Mouse (Mus musculus): ENCODE results near the gene Olfr62. TPM values are rescaled to one million over a fixed set of nuclear protein-coding genes. Genes with fewer than 3 reads are reported as not detected.

Olfr62 gene
- polyA plus RNA-seq, 1 experiment from 2014 or later: not detected

DNA sequence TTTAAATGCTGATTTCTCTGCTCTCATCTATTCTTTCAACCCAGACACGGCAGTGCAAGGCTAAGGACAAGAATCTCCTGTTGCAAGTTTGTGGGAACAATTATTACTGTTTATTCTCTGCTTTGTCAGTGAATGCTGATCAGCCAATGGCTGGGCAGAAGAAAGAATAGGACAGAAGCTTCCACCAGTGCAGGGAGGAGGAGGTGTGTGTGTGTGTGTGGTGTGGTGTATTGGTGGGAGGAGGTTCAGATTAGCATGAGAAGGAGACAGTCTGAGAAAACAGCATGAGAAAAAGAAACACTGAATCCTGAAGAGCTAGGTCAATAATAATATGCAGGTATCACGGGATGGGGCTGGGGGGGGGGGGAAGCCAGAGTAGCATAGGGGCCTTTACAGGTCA lies 35.1 kb downstream of the Olfr62 start:
- no peak overlapping the region for H3K9ac ChIP-seq
- peaks cover 18% of the 10 kb centered on the region; the same call in 1 of the 2 replicates for H3K4me1 ChIP-seq
- H3K36me3 ChIP-seq: no peaks in the 10 kb centered on the region
- no peak overlapping the region for H3K4me2 ChIP-seq (replicated peaks)
- H3K4me3 ChIP-seq: no peak overlapping the region
- ATAC-seq (ENCODE audit: low FRiP score, low read depth): no peak
- WGBS: 47% methylated on average over 2 of the region's 2 CpGs
- no peaks in the 10 kb centered on the region for H3K9me3 ChIP-seq
- H3K27me3 ChIP-seq: no peaks in the 10 kb centered on the region
- no peak overlapping the region for H3K27ac ChIP-seq

DNA sequence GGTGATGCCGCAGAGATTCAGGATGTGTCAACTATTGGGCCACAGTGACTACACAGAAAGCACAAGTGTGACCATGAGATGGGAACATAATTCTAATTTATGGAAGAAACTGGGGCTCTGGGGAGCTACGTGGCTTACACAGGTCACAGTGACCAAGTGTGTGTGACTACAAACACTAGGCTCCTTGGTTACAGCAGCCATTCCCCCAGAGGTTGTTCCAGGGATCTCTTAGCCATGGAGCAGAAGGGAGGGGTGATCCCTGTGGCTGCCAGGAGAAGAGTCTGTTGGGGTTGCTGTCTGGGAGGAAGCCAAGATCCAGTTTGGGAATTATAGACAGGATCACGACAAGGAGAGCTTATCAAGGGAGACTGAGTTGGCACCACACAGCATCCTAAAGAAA lies 44.5 kb downstream of the Olfr62 start, which contains the start of gene Olfr1341:
Olfr1341 (plus strand) TSS at position 301 of the 400 bp plus-strand sequence.
- no peaks in the 10 kb centered on the region for H3K4me1 ChIP-seq
- no peak within 1 kb of the TSS for H3K4me3 ChIP-seq
- H3K9me3 ChIP-seq: no peaks in the 10 kb centered on the region
- H3K27me3 ChIP-seq: no peaks in the 10 kb centered on the region
- H3K36me3 ChIP-seq: no peaks in the 10 kb centered on the region
- H3K9ac ChIP-seq: no peak within 1 kb of the TSS
- H3K27ac ChIP-seq: no peak within 1 kb of the TSS
- H3K4me2 ChIP-seq (replicated peaks): no peak within 1 kb of the TSS
- ATAC-seq (ENCODE audit: low FRiP score, low read depth): no peak
- WGBS: 81% methylated on average over 3 of the region's 3 CpGs

DNA sequence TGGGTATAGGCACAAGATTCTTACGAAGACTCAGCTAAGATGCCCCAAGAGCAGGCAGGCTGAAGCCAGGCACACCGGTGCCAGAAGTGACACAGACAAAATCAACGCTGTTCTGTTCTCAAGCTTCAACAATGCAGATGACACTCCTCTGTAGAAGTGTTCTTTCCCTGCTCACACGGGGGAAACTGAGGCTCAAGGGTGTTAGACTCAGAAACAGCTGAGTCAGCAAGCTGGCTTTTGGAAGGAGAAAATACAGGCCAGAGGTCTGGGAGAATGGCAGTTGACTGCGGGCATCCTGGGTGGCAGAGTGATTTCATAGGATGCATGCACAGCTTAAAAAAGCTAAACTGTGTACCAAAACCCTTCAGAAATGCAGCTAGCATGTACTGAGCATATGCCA lies 49.3 kb downstream of the Olfr62 start:
- H3K9me3 ChIP-seq: no peaks in the 10 kb centered on the region
- H3K4me1 ChIP-seq: no peaks in the 10 kb centered on the region
- H3K36me3 ChIP-seq: no peaks in the 10 kb centered on the region
- H3K4me2 ChIP-seq (replicated peaks): no peak overlapping the region
- no peak for ATAC-seq (ENCODE audit: low FRiP score, low read depth)
- no peaks in the 10 kb centered on the region for H3K27me3 ChIP-seq
- no peak overlapping the region for H3K4me3 ChIP-seq
- no peak overlapping the region for H3K9ac ChIP-seq
- no peak overlapping the region for H3K27ac ChIP-seq
- 84% methylated on average over 5 of the region's 5 CpGs for WGBS

- no peaks in the 10 kb centered on the region for H3K4me1 ChIP-seq
- H3K9me3 ChIP-seq: no peaks in the 10 kb centered on the region
- no peak overlapping the region for H3K4me2 ChIP-seq (replicated peaks)
- H3K36me3 ChIP-seq: no peaks in the 10 kb centered on the region
- H3K4me3 ChIP-seq: no peak overlapping the region
- ATAC-seq (ENCODE audit: low FRiP score, low read depth): no peak
- 42% methylated on average over 1 of the region's 1 CpGs for WGBS
- H3K27ac ChIP-seq: no peak overlapping the region
- no peaks in the 10 kb centered on the region for H3K27me3 ChIP-seq
- H3K9ac ChIP-seq: no peak overlapping the region
These were observed 52.9 kb downstream of the Olfr62 start for GRCm38 (mm10) chr4:118711656-118712055.

Other genes with a start within 250 kb of the Olfr62 start
- gene Szt2, start 249.7 kb upstream of the Olfr62 start, polyA plus RNA-seq (2015; fragmentation: Nextera tagmentation; extraction: Ambion mirVana): 8.8 and 10.6 TPM in 2 replicates
- gene Med8, start 249.6 kb upstream of the Olfr62 start, polyA plus RNA-seq (2015; fragmentation: Nextera tagmentation; extraction: Ambion mirVana): 108 and 116 TPM in 2 replicates
- 66.3 and 66.5 TPM in 2 replicates for gene Elovl1, start 230.9 kb upstream of the Olfr62 start, polyA plus RNA-seq (2015; fragmentation: Nextera tagmentation; extraction: Ambion mirVana)
- 221 and 238 TPM in 2 replicates for gene Cdc20, start 221.6 kb upstream of the Olfr62 start, polyA plus RNA-seq (2015; fragmentation: Nextera tagmentation; extraction: Ambion mirVana)
- gene Mpl, start 201.4 kb upstream of the Olfr62 start, polyA plus RNA-seq (2015; fragmentation: Nextera tagmentation; extraction: Ambion mirVana): 0.33 and 0.46 TPM in 2 replicates
- gene Tie1, start 168.9 kb upstream of the Olfr62 start, polyA plus RNA-seq (2015; fragmentation: Nextera tagmentation; extraction: Ambion mirVana): 21.5 and 22.8 TPM in 2 replicates
- 1.0 and 2.0 TPM in 2 replicates for gene 2610528J11Rik, start 132.0 kb upstream of the Olfr62 start, polyA plus RNA-seq (2015; fragmentation: Nextera tagmentation; extraction: Ambion mirVana)
- gene Tmem125, start 114.9 kb upstream of the Olfr62 start, polyA plus RNA-seq (2015; fragmentation: Nextera tagmentation; extraction: Ambion mirVana): 1.8 and 2.0 TPM in 2 replicates
- gene Cfap57, start 38.2 kb upstream of the Olfr62 start, polyA plus RNA-seq (2015; fragmentation: Nextera tagmentation; extraction: Ambion mirVana): 0.13 and 0.31 TPM in 2 replicates
- gene Ebna1bp2, start 38.2 kb upstream of the Olfr62 start, polyA plus RNA-seq (2015; fragmentation: Nextera tagmentation; extraction: Ambion mirVana): 130 and 134 TPM in 2 replicates
- gene Olfr1342, start 33.8 kb downstream of the Olfr62 start, polyA plus RNA-seq (2015; fragmentation: Nextera tagmentation; extraction: Ambion mirVana): 0.11 and 0.14 TPM in 2 replicates
- gene Olfr1341, start 44.6 kb downstream of the Olfr62 start, polyA plus RNA-seq (2015; fragmentation: Nextera tagmentation; extraction: Ambion mirVana): not detected in 2 replicates
- gene Olfr1340, start 61.2 kb downstream of the Olfr62 start, polyA plus RNA-seq (2015; fragmentation: Nextera tagmentation; extraction: Ambion mirVana): not detected in 2 replicates
- gene Olfr1339, start 73.2 kb downstream of the Olfr62 start, polyA plus RNA-seq (2015; fragmentation: Nextera tagmentation; extraction: Ambion mirVana): not detected in 2 replicates
- gene Olfr1338, start 99.8 kb downstream of the Olfr62 start, polyA plus RNA-seq (2015; fragmentation: Nextera tagmentation; extraction: Ambion mirVana): not detected in 2 replicates
- not detected in 2 replicates for gene Olfr1337, start 123.6 kb downstream of the Olfr62 start, polyA plus RNA-seq (2015; fragmentation: Nextera tagmentation; extraction: Ambion mirVana)
- gene Olfr1335, start 151.0 kb downstream of the Olfr62 start, polyA plus RNA-seq (2015; fragmentation: Nextera tagmentation; extraction: Ambion mirVana): not detected in 2 replicates
- not detected in 2 replicates for gene Olfr1333, start 177.3 kb downstream of the Olfr62 start, polyA plus RNA-seq (2015; fragmentation: Nextera tagmentation; extraction: Ambion mirVana)
- gene Olfr1331, start 205.7 kb downstream of the Olfr62 start, polyA plus RNA-seq (2015; fragmentation: Nextera tagmentation; extraction: Ambion mirVana): not detected in 2 replicates
- not detected in 2 replicates for gene Olfr1330, start 229.6 kb downstream of the Olfr62 start, polyA plus RNA-seq (2015; fragmentation: Nextera tagmentation; extraction: Ambion mirVana)